Mouse (Mus musculus) heart, adult 2 months (tissue): ENCODE data around the gene Exph5. TPM values are rescaled to one million over a fixed set of nuclear protein-coding genes. Genes with fewer than 3 reads are reported as not detected.
A peak's percentile ranks its signal among the peaks of the same experiment; 100 is the strongest.

Experiments
- DNase-seq, 2 experiments: peaks; one replicate each; pipeline ENCODE4 v3.0.0; 2021
- H3K27ac ChIP-seq: fragments of 200-600 bp; 2 replicates; pipeline ENCODE4 v1.8.1; 2022
- H3K27me3 ChIP-seq: fragments of 200-500 bp; 2 replicates; pipeline ENCODE4 v1.6.1; 2012; ENCODE audit warnings: mild to moderate bottlenecking, low read length, inconsistent platforms, mixed read lengths; ENCODE audit not compliant: control insufficient read depth, insufficient read depth
- H3K36me3 ChIP-seq: fragments of 200-500 bp; 2 replicates; pipeline ENCODE4 v1.6.1; 2012; ENCODE audit warnings: low read length, inconsistent platforms; ENCODE audit not compliant: control insufficient read depth, insufficient read depth
- H3K4me1 ChIP-seq: fragments of 200-500 bp; 2 replicates; pipeline ENCODE4 v1.6.1; 2011; ENCODE audit warnings: low read length; ENCODE audit not compliant: control insufficient read depth, insufficient read depth
- H3K4me3 ChIP-seq: fragments of 200-600 bp; 2 replicates; pipeline ENCODE4 v1.8.1; 2022
- H3K79me2 ChIP-seq: fragments of 200-500 bp; replicated peaks from 2 replicates; pipeline ENCODE4 v1.6.1; 2012; ENCODE audit warnings: mild to moderate bottlenecking, inconsistent platforms, low read length, moderate library complexity, mixed read lengths; ENCODE audit not compliant: control insufficient read depth, insufficient read depth
- H3K9ac ChIP-seq: fragments of 200-500 bp; 2 replicates; pipeline ENCODE4 v1.6.1; 2012; ENCODE audit warnings: low read depth, mild to moderate bottlenecking, control low read depth, inconsistent platforms, low read length, mixed read lengths
- CTCF ChIP-seq: fragments of 200-600 bp; IDR thresholded peaks from 2 replicates; pipeline ENCODE4 v1.8.1; 2022; ENCODE audit warnings: antibody characterized with exemption, mild to moderate bottlenecking, moderate library complexity
- EP300 ChIP-seq: fragments of 200-500 bp; IDR thresholded peaks from 2 replicates; pipeline ENCODE4 v1.6.1; 2011; ENCODE audit warnings: low read depth, low read length, control low read depth; ENCODE audit not compliant: insufficient read depth
- POLR2A ChIP-seq: fragments of 200-500 bp; IDR thresholded peaks from 2 replicates; pipeline ENCODE4 v1.6.1; 2011; ENCODE audit warnings: mild to moderate bottlenecking, low read depth, low read length, control low read depth; ENCODE audit not compliant: insufficient read depth
- WGBS: fragments of 180-500 bp; shearing (Covaris S2); methylation state at CpG from one replicate; pipeline ENCODE4 v1.1.7; 2018; 5-methylcytosine and 5-hydroxymethylcytosine counted together
- intact Hi-C: fragments of 180-260 bp; cut with DNase I; formaldehyde crosslinking; loops from one replicate; pipeline ENCODE4 v1.15.1; 2025
- polyA plus RNA-seq: library from polyadenylated mRNA; depleted of rRNA; stranded (reverse); fragments of >200 nt; gene quantifications from 2 replicates; pipeline ENCODE4 v1.2.3, GENCODE M21; 2012
- total RNA-seq, 2 experiments: library from RNA; stranded (reverse); gene quantifications; 2 replicates each; pipeline ENCODE4 v1.2.3; 2021

Exph5 gene
- total and polyA plus RNA-seq, 3 experiments, result 0.14 to 0.37 (median 0.18) TPM

DNA sequence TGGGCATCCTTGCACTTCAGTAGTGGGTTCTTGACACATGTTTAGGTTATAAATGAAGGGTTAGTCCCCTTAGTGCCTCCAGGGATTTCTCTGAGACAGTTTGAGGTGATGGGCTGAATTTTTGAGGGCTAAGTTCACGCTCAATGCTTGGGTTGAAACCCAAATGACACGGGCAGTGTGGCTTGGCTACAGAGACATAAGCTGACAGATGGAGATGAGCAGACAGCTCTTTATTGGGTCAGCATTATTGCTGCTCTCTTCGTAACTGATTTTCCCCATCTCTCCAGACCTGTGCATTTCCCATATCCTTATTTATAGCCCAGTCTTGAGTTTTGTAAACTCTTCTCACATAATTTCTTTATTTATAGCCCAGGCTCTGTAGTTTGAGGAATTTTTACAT lies 76.7 kb downstream of the Exph5 start:
- H3K36me3 ChIP-seq, result no peaks in the 10 kb centered on the region

DNA sequence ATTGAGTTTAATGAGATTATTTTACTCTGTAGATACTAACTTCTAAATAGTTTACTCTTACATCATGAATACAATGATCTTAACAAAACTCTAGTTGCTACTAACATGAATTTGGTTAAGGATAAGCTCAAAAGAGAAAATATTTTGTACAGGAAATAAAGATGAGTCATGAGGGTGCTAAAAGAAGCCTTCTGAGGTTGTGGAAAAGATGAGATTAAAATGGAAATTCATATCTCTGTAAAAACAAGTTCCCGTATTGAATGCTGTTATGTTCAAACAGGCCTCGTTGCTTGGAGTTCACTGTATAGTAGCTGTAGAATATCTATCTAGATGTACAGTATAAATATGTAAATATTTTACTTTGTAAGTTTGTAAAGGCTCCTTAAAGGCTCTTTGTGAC lies 79.1 kb downstream of the Exph5 start:
- Histone ChIP-seq H3K36me3 (no peaks in the 10 kb centered on the region), H3K4me3 (no peak overlapping the region), H3K9ac (no peak overlapping the region), H3K27me3 (no peaks in the 10 kb centered on the region), H3K4me1 (peaks cover 3% of the 10 kb centered on the region), H3K27ac (no peak overlapping the region), H3K79me2 (no peaks in the 10 kb centered on the region; the same call in 1 of the 2 replicates)
- WGBS, result 26% methylated on average over 2 of the region's 2 CpGs
- intact Hi-C loops, result loop anchor here (5.0 kb wide), 1 partner anchor 128 kb away; no protein-coding TSS in a partner anchor
- TF ChIP-seq CTCF (no peak), EP300 (no peak), POLR2A (no peak)
- DNase-seq, result no peak

More for the DNA sequence above, 76.7 kb downstream of the Exph5 start:
- DNase-seq, result no peak
- Histone ChIP-seq H3K27me3 (no peaks in the 10 kb centered on the region), H3K27ac (no peak overlapping the region), H3K4me1 (peaks cover 1% of the 10 kb centered on the region; the same call in 1 of the 2 replicates), H3K4me3 (no peak overlapping the region), H3K79me2 (no peaks in the 10 kb centered on the region), H3K9ac (no peak overlapping the region)
- 82% methylated on average over 3 of the region's 3 CpGs for WGBS
- TF ChIP-seq CTCF, result no peak
- no peak for TF ChIP-seq EP300
- no peak for TF ChIP-seq POLR2A
- intact Hi-C loops, result no loop called here

DNA sequence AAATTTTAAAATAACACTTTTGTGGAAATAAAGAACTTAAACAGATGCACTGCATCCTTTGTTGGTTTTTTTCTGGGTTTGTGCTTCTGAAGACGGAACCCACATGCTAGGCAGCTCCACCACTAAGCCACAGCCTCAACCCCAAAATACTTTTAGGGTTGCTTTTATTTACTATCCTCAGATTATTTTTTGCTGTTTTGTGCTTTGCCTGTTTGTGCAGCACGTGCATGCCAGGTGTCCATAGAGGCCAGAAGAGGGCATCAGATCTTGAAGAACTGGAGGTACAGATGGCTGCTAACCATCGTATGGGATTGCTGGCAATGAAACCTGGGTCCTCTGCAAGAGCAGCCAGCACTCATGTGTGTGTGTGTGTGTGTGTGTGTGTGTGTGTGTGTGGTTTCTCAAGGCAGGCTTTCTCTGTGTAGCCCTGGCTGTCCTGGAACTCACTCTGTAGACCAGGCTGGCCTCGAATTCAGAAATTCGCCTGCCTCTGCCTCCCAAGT lies 79.7 kb downstream of the Exph5 start:
- WGBS, result 75% methylated on average over 5 of the region's 5 CpGs
- no peaks in the 10 kb centered on the region for H3K36me3 ChIP-seq

DNA sequence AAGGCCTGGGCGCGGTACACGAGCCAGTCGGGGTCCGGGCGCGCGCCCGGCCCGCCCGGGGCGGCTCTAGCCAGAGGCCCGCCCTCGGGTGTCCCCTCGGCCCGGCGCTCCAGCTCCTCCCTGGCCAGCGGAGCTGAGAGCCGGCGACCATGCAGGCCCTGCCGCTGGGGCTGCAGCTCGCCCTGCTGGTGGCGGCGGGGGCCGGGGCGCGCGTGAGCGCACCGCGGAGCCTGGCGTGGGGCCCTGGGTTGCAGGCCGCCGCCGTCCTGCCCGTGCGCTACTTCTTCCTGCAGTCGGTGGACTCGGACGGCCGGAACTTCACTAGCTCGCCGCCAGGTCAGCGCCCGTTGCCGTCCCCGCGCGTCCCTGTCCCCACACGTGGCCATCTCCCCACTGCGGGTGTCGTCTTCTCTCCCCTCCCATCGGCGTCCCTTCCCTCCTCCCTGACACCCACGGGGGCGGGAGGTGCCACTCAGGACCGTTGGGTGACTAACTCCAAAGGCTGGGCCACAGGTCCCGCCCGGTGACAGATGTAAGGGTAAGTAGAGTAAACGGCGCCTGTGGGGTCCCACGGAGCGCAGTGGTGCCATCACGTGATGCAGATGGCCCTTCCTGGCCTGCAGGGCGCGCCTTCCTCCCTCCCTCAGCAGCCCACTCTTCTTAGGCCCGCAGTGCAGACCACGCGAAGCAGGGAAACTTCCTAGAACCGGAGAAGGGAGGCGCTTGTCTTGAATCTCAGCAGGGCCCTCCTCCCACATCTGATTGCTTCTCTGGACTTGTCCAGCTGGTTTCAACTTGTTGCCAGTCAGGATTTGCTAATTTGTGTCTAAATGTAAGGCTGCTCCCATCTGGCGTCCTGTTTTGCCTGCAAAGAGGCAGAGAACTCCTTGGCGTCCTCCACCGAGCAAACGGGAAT lies 82.7 kb downstream of the Exph5 start, which contains the start of gene Kdelc2:
Kdelc2 (plus strand) TSS at position 75 of the 916 bp plus-strand sequence.
- under 1% methylated on average over 74 of the region's 75 CpGs for WGBS
- intact Hi-C loops, result loop anchor here (5.0 kb wide), 1 partner anchor 132 kb away; no protein-coding TSS in a partner anchor
- DNase-seq, result peak; percentile 85 to 87

More for the DNA sequence above, 79.7 kb downstream of the Exph5 start:
- DNase-seq, result no peak
- H3K79me2 ChIP-seq, result no peaks in the 10 kb centered on the region; the same call in 1 of the 2 replicates
- no peak overlapping the region for H3K27ac ChIP-seq
- H3K4me3 ChIP-seq, result no peak overlapping the region
- H3K9ac ChIP-seq, result no peak overlapping the region
- H3K4me1 ChIP-seq, result peaks cover 3% of the 10 kb centered on the region
- intact Hi-C loops, result loop anchor here (5.0 kb wide), 1 partner anchor 129 kb away; no protein-coding TSS in a partner anchor
- TF ChIP-seq POLR2A, result no peak
- no peak for TF ChIP-seq CTCF
- TF ChIP-seq EP300, result no peak
- H3K27me3 ChIP-seq, result no peaks in the 10 kb centered on the region

DNA sequence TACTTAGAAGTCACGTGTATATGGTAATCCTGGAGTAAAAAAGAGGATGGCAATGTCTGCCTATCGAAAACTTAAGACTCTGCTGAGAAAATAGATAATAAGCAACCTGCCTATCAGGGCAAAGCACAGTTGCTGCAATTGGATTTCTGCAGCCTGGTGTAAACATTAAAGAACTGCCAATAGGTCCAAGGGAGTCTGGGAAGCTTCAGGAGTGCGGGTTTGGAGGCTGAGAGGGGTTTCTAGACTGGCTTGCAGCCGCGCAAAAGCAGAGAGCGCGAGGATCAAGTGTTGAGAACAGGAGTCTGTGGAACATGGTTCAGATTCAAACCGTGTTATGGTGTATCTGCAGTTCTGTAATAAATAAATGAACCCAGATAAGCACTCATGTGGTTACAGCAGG lies 83.4 kb downstream of the Exph5 start:
- WGBS, result 11% methylated on average over 8 of the region's 8 CpGs
- intact Hi-C loops, result loop anchor here (5.0 kb wide), 1 partner anchor 133 kb away; no protein-coding TSS in a partner anchor
- DNase-seq, result no peak

More for the DNA sequence above, 82.7 kb downstream of the Exph5 start, which contains the start of gene Kdelc2:
- Histone ChIP-seq H3K36me3 (no peaks in the 10 kb centered on the region), H3K27ac (peak within 1 kb of the TSS; percentile 87), H3K4me3 (peak within 1 kb of the TSS; percentile 95), H3K79me2 (no peaks in the 10 kb centered on the region; the same call in 1 of the 2 replicates), H3K27me3 (no peaks in the 10 kb centered on the region), H3K9ac (peak within 1 kb of the TSS; percentile 98), H3K4me1 (peaks cover 3% of the 10 kb centered on the region)
- TF ChIP-seq CTCF, result peak; percentile 25
- TF ChIP-seq EP300, result no peak
- TF ChIP-seq POLR2A, result peak; percentile 76

DNA sequence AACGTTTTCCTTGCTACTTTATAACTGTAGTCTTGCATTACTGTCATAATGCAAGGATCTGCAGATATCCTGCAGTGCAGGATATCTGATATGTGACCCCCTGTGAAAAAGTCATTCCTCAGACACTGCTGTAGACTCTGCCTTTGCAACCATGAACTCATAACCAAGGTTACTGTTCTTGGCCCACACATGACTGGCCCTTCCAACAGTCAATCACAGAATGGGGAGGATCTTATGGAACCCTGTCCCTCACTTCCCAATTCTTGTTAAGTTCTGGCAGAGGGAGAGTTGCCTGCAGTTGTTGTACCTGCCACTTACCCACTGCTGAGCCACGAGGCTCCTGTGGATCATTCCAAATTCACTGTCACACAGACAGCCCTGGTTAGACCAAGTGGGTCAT lies 86.0 kb downstream of the Exph5 start:
- Histone ChIP-seq H3K9ac (no peak overlapping the region), H3K36me3 (no peaks in the 10 kb centered on the region), H3K79me2 (no peaks in the 10 kb centered on the region; the same call in 1 of the 2 replicates), H3K27me3 (no peaks in the 10 kb centered on the region), H3K4me3 (no peak overlapping the region), H3K27ac (no peak overlapping the region), H3K4me1 (peaks cover 3% of the 10 kb centered on the region)
- intact Hi-C loops, result no loop called here
- WGBS, result 65% methylated on average over 2 of the region's 2 CpGs
- no peak for TF ChIP-seq CTCF
- TF ChIP-seq EP300, result no peak
- no peak for TF ChIP-seq POLR2A
- peak; percentile 33 to 40 for DNase-seq

More for the DNA sequence above, 83.4 kb downstream of the Exph5 start:
- H3K9ac ChIP-seq, result peak overlapping the region; percentile 98
- H3K79me2 ChIP-seq, result no peaks in the 10 kb centered on the region; the same call in 1 of the 2 replicates
- peak overlapping the region; percentile 87 for H3K27ac ChIP-seq
- H3K4me1 ChIP-seq, result peaks cover 3% of the 10 kb centered on the region
- peak overlapping the region; percentile 95 for H3K4me3 ChIP-seq
- H3K27me3 ChIP-seq, result no peaks in the 10 kb centered on the region
- TF ChIP-seq POLR2A, result no peak
- no peaks in the 10 kb centered on the region for H3K36me3 ChIP-seq
